9 mouse cellular contexts compared by ENCODE assay signal in genomic region chr7:73532139-73532538, GRCm38 (mm10). TPM values are rescaled to one million over a fixed set of nuclear protein-coding genes. Genes with fewer than 3 reads are reported as not detected.
A peak's percentile ranks its signal among the peaks of the same experiment; 100 is the strongest.
DNase-seq lines count a peak whose midpoint lies in the region; ATAC-seq and TF ChIP-seq lines count a peak whose summit lies in the region.
"Had no signal": no experiment of that assay in that cellular context is flagged by ENCODE, and none has a peak within 500 bp of the region (broad histone marks: within the 10 kb centered on the region; RNA-seq: fewer than 3 reads in every experiment).

No protein-coding gene starts in this region.

- H3K4me1 ChIP-seq in kidney, postnatal 0 days (replicated peaks; ENCODE audit: insufficient read depth, low read length): peaks cover 35% of the 10 kb centered on the region
- peaks cover 17% of the 10 kb centered on the region for H3K4me1 ChIP-seq in thymus, adult 2 months (replicated peaks; ENCODE audit: control insufficient read depth, insufficient read depth, low read length)
- peaks cover 6% of the 10 kb centered on the region for H3K4me1 ChIP-seq in stomach, postnatal 0 days (replicated peaks; ENCODE audit: control insufficient read depth, insufficient read depth)

- intact Hi-C loops in gastrocnemius, adult 2 months (cut with DNase I): no loop called here

- no peaks in the 10 kb centered on the region for H3K36me3 ChIP-seq in kidney, postnatal 0 days (ENCODE audit: insufficient read depth, low read length)
- peaks cover 8% of the 10 kb centered on the region; the same call in 1 of the 2 replicates for H3K36me3 ChIP-seq in thymus, adult 2 months (ENCODE audit: control insufficient read depth, insufficient read depth, low read length)
- H3K36me3 ChIP-seq in stomach, postnatal 0 days (ENCODE audit: control insufficient read depth, insufficient read depth, low read length): 0 out of 2 replicates have a peak, but pooled peaks cover 4% of the 10 kb centered on the region

- no peak overlapping the region for H3K4me2 ChIP-seq in kidney, postnatal 0 days (ENCODE audit: low read length)
- H3K4me2 ChIP-seq in stomach, postnatal 0 days (replicated peaks; ENCODE audit: low read depth): no peak overlapping the region

- H3K9ac ChIP-seq in kidney, postnatal 0 days (ENCODE audit: low read depth, low read length): no peak overlapping the region
- no peak overlapping the region for H3K9ac ChIP-seq in stomach, postnatal 0 days (ENCODE audit: low read length)

- ATAC-seq in kidney, postnatal 0 days (replicated peaks; ENCODE audit: low FRiP score, low read depth): no peak
- no peak for ATAC-seq in stomach, postnatal 0 days (ENCODE audit: low FRiP score, low TSS enrichment)

- TF ChIP-seq CTCF in gastrocnemius, adult 2 months (IDR thresholded peaks at IDR 0.05): no peak
- TF ChIP-seq CTCF in kidney, postnatal 0 days (IDR thresholded peaks at IDR 0.05; ENCODE audit: low read depth): no peak
- TF ChIP-seq CTCF in thymus, adult 2 months (IDR thresholded peaks at IDR 0.05; ENCODE audit: borderline replicate concordance, control insufficient read depth, extremely low read depth, insufficient read depth, low read length, poor library complexity): no peak
- no peak for TF ChIP-seq CTCF in stomach, postnatal 0 days (IDR thresholded peaks at IDR 0.05; ENCODE audit: low read depth)

- no peak for TF ChIP-seq EP300 in stomach, postnatal 0 days (optimal IDR thresholded peaks at IDR 0.05)

- DNase-seq in gastrocnemius, adult 2 months: no peak
- DNase-seq in gastrocnemius, adult 18-20 months (ENCODE audit: low spot score): no peak
- DNase-seq in kidney, postnatal 0 days (ENCODE audit: low spot score): no peak
- DNase-seq in kidney, adult 8-10 months: no peak
- DNase-seq in thymus, adult 2 months: no peak
- no peak for DNase-seq in thymus, postnatal 0 days (ENCODE audit: low spot score)
- no peak for DNase-seq in stomach, postnatal 0 days (ENCODE audit: low spot score)
- DNase-seq in T-cell, adult 2 months (ENCODE audit: low spot score): no peak
- DNase-seq: cerebellum, adult 9-11 months had no signal

- peak overlapping the region; percentile 42 for H3K4me3 ChIP-seq in gastrocnemius, adult 2 months
- H3K4me3 ChIP-seq in kidney, postnatal 0 days (replicated peaks; ENCODE audit: low read depth, low read length): no peak overlapping the region
- no peak overlapping the region for H3K4me3 ChIP-seq in thymus, adult 2 months (ENCODE audit: control insufficient read depth, insufficient read depth, low read length)
- H3K4me3 ChIP-seq in stomach, postnatal 0 days (ENCODE audit: low read depth, low read length): no peak overlapping the region

- no peaks in the 10 kb centered on the region for H3K27me3 ChIP-seq in kidney, postnatal 0 days (ENCODE audit: insufficient read depth, low read length)
- no peaks in the 10 kb centered on the region for H3K27me3 ChIP-seq in thymus, adult 2 months (ENCODE audit: control insufficient read depth, insufficient read depth, low read length)
- H3K27me3 ChIP-seq in stomach, postnatal 0 days (ENCODE audit: control insufficient read depth, insufficient read depth, low read length): no peaks in the 10 kb centered on the region

- WGBS in kidney, postnatal 0 days: 73% methylated on average over 3 of the region's 3 CpGs
- WGBS in thymus, adult 2 months: 39% methylated on average over 3 of the region's 3 CpGs
- WGBS in stomach, postnatal 0 days: 75% methylated on average over 3 of the region's 3 CpGs

- H3K9me3 ChIP-seq in kidney, postnatal 0 days (replicated peaks; ENCODE audit: low read length): no peaks in the 10 kb centered on the region
- H3K9me3 ChIP-seq in stomach, postnatal 0 days (ENCODE audit: control insufficient read depth, low read length): no peaks in the 10 kb centered on the region

- TF ChIP-seq POLR2A in thymus, adult 2 months (IDR thresholded peaks at IDR 0.05; ENCODE audit: control insufficient read depth, extremely low read depth, insufficient read depth, low read length, poor library complexity): no peak

- H3K27ac ChIP-seq in gastrocnemius, adult 2 months: peak overlapping the region; percentile 99
- peak overlapping the region; percentile 43; the same call in 1 of the 2 replicates for H3K27ac ChIP-seq in kidney, postnatal 0 days
- peak overlapping the region; percentile 51; the same call in 1 of the 2 replicates for H3K27ac ChIP-seq in thymus, adult 2 months (ENCODE audit: control insufficient read depth, insufficient read depth, low read length)
- H3K27ac ChIP-seq in stomach, postnatal 0 days (replicated peaks): peak overlapping the region; percentile 36

RNA-seq across cellular contexts. Expression of gene Chd2, which starts 9.5 kb away (rescaled TPM):
- 10 to 100 TPM; 40.7 to 48.4 TPM for total RNA-seq in gastrocnemius, adult 2 months (2021)
- 10 to 100 TPM; 29.8 to 39.6 TPM for total RNA-seq in gastrocnemius, adult 18-20 months (2021)
- polyA plus RNA-seq in kidney, postnatal 0 days (2015; fragmentation: Nextera tagmentation; extraction: Ambion mirVana): 41.6 and 44.1 TPM in 2 replicates
- 84.9 and 88.1 TPM in 2 replicates for polyA plus RNA-seq in thymus, adult 2 months (2012; rRNA removed)
- polyA plus RNA-seq in thymus, postnatal 0 days (2015; fragmentation: Nextera tagmentation; extraction: Ambion mirVana): 52.6 and 64.2 TPM in 2 replicates
- 15.9 and 18.0 TPM in 2 replicates for polyA plus RNA-seq in stomach, postnatal 0 days (2015; fragmentation: Nextera tagmentation; extraction: Ambion mirVana)

Comparison
In these comparisons a context has a peak if more than half of its experiments do, and no peak if none do; other contexts are left out.
1. H3K27ac ChIP-seq: peak in every context shown above with its lines; median percentile 99 in gastrocnemius, adult 2 months; 51 in thymus, adult 2 months; 43 in kidney, postnatal 0 days; 36 in stomach, postnatal 0 days.